Mouse (Mus musculus) ES-Bruce4 (cell line): ENCODE results near the gene Akap13.

Source experiments
- CTCF ChIP-seq: IDR thresholded peaks from one replicate; pipeline ENCODE4 v1.8.1; 2011; ENCODE audit warnings: low read depth, low read length
- POLR2A ChIP-seq: IDR thresholded peaks from one replicate; pipeline ENCODE4 v1.8.1; 2011; ENCODE audit warnings: low read length; ENCODE audit not compliant: insufficient read depth

- TF ChIP-seq CTCF, result no peak
- TF ChIP-seq POLR2A, result no peak
These were observed 194.6 kb downstream of the Akap13 start for GRCm38 (mm10) chr7:75649966-75650365.
